Mouse (Mus musculus) MEL (cell line): ENCODE results near the gene Kcnrg. TPM values are rescaled to one million over a fixed set of nuclear protein-coding genes. Genes with fewer than 3 reads are reported as not detected.

ENCODE experiments used
- DNase-seq: peaks from one replicate; pipeline ENCODE4 v3.0.0; 2011; ENCODE audit warnings: low read depth, low spot score
- H3K27ac ChIP-seq: 2 replicates; pipeline ENCODE4 v1.5.1; 2012; ENCODE audit warnings: low read depth, mild to moderate bottlenecking, control low read depth, low read length, moderate library complexity; ENCODE audit not compliant: control insufficient read depth
- H3K27me3 ChIP-seq, 2 experiments: fragments of 150-350 bp in 1 of 2; sonication (generic) in 1 of 2; 2 replicates each; pipeline ENCODE4 v1.6.1; 2012; ENCODE audit warnings: low read length in 2 of 2, mild to moderate bottlenecking in 2 of 2, improper control_type of control experiment in 1 of 2, moderate library complexity in 1 of 2; ENCODE audit not compliant: insufficient read depth in 2 of 2, control insufficient read depth in 1 of 2
- H3K36me3 ChIP-seq, 2 experiments: 2 replicates each; pipeline ENCODE4 v1.6.1; 2012 to 2014; ENCODE audit warnings: low read length in 2 of 2, improper control_type of control experiment in 1 of 2, inconsistent platforms in 1 of 2, mild to moderate bottlenecking in 1 of 2; ENCODE audit not compliant: insufficient read depth in 2 of 2, control insufficient read depth in 1 of 2
- H3K4me1 ChIP-seq, 2 experiments: fragments of 150-350 bp in 1 of 2; sonication (generic) in 1 of 2; 2 replicates each; pipeline ENCODE4 v1.6.1; 2012; ENCODE audit warnings: low read length in 2 of 2, improper control_type of control experiment in 1 of 2, mild to moderate bottlenecking in 1 of 2; ENCODE audit not compliant: insufficient read depth in 2 of 2, control insufficient read depth in 1 of 2
- H3K4me3 ChIP-seq, 2 experiments: fragments of 150-350 bp in 1 of 2; sonication (generic) in 1 of 2; 2 replicates each; pipeline ENCODE4 v1.5.1; 2012; ENCODE audit warnings: low read depth in 2 of 2, low read length in 2 of 2, mild to moderate bottlenecking in 2 of 2, moderate library complexity in 2 of 2, control low read depth in 1 of 2, improper control_type of control experiment in 1 of 2; ENCODE audit not compliant: control insufficient read depth in 1 of 2, insufficient read depth in 1 of 2
- H3K79me2 ChIP-seq: 2 replicates; pipeline ENCODE4 v1.6.1; 2012; ENCODE audit warnings: mild to moderate bottlenecking, low read length, moderate library complexity; ENCODE audit not compliant: control insufficient read depth, poor library complexity, insufficient read depth
- H3K9ac ChIP-seq: 2 replicates; pipeline ENCODE4 v1.6.1; 2012; ENCODE audit warnings: low read depth, mild to moderate bottlenecking, control low read depth, low read length, moderate library complexity; ENCODE audit not compliant: control insufficient read depth, poor library complexity, severe bottlenecking
- H3K9me3 ChIP-seq: fragments of 150-350 bp; sonication (generic); replicated peaks from 2 replicates; pipeline ENCODE4 v1.6.1; 2012; ENCODE audit warnings: mild to moderate bottlenecking, low read length, improper control_type of control experiment, moderate library complexity; ENCODE audit not compliant: insufficient read depth
- BHLHE40 ChIP-seq: IDR thresholded peaks from 2 replicates; pipeline ENCODE4 v1.6.1; 2012; ENCODE audit warnings: low read depth, mild to moderate bottlenecking, inconsistent platforms, low read length, improper control_type of control experiment, borderline replicate concordance
- CHD1 ChIP-seq: IDR thresholded peaks from 2 replicates; pipeline ENCODE4 v1.6.1; 2012; ENCODE audit warnings: low read depth, mild to moderate bottlenecking, inconsistent platforms, low read length, improper control_type of control experiment
- CTCF ChIP-seq, 3 experiments: IDR thresholded peaks in 2 of 3; conservative IDR thresholded peaks in 1 of 3; 2 replicates each; pipeline ENCODE4 v1.5.1; 2011 to 2012; ENCODE audit warnings: low read length in 3 of 3, low read depth in 2 of 3, mild to moderate bottlenecking in 2 of 3, improper control_type of control experiment in 1 of 3, inconsistent platforms in 1 of 3, mixed read lengths in 1 of 3, moderate library complexity in 1 of 3; ENCODE audit not compliant: control insufficient read depth in 1 of 3, insufficient read depth in 1 of 3, poor library complexity in 1 of 3, severe bottlenecking in 1 of 3
- E2F4 ChIP-seq: IDR thresholded peaks from 2 replicates; pipeline ENCODE4 v1.6.1; 2011; ENCODE audit warnings: low read depth, low read length, improper control_type of control experiment, borderline replicate concordance
- GABPA ChIP-seq: IDR thresholded peaks from 2 replicates; pipeline ENCODE4 v1.6.1; 2012; ENCODE audit warnings: low read depth, mild to moderate bottlenecking, inconsistent platforms, low read length, improper control_type of control experiment, moderate library complexity
- GATA1 ChIP-seq: IDR thresholded peaks from 2 replicates; pipeline ENCODE4 v1.6.1; 2011; ENCODE audit warnings: low read depth, low read length, improper control_type of control experiment
- KAT2A ChIP-seq: conservative IDR thresholded peaks from 2 replicates; pipeline ENCODE4 v1.6.1; 2012; ENCODE audit warnings: low read depth, low read length, improper control_type of control experiment, inconsistent platforms
- MAZ ChIP-seq: IDR thresholded peaks from 2 replicates; pipeline ENCODE4 v1.6.1; 2012; ENCODE audit warnings: low read depth, mild to moderate bottlenecking, inconsistent platforms, low read length, improper control_type of control experiment
- MXI1 ChIP-seq: IDR thresholded peaks from 2 replicates; pipeline ENCODE4 v1.6.1; 2011; ENCODE audit warnings: mild to moderate bottlenecking, low read depth, low read length, improper control_type of control experiment
- MYB ChIP-seq: IDR thresholded peaks from 2 replicates; pipeline ENCODE4 v1.6.1; 2011; ENCODE audit warnings: mild to moderate bottlenecking, low read depth, low read length, improper control_type of control experiment
- MYC ChIP-seq: IDR thresholded peaks from 2 replicates; pipeline ENCODE4 v1.6.1; 2011; ENCODE audit warnings: low read depth, mild to moderate bottlenecking, low read length, improper control_type of control experiment, moderate library complexity
- NRF1 ChIP-seq: IDR thresholded peaks from 2 replicates; pipeline ENCODE4 v1.6.1; 2014; ENCODE audit warnings: low read depth, mild to moderate bottlenecking, inconsistent platforms, low read length, improper control_type of control experiment, moderate library complexity; ENCODE audit not compliant: poor library complexity, insufficient read depth, severe bottlenecking
- POLR2AphosphoS2 ChIP-seq: IDR thresholded peaks from 2 replicates; pipeline ENCODE4 v1.6.1; 2011; ENCODE audit warnings: low read length, improper control_type of control experiment
- RCOR1 ChIP-seq: IDR thresholded peaks from 2 replicates; pipeline ENCODE4 v1.6.1; 2012; ENCODE audit warnings: low read depth, mild to moderate bottlenecking, inconsistent platforms, low read length, improper control_type of control experiment
- SIN3A ChIP-seq: IDR thresholded peaks from 2 replicates; pipeline ENCODE4 v1.6.1; 2012; ENCODE audit warnings: low read length, improper control_type of control experiment, inconsistent platforms
- UBTF ChIP-seq: IDR thresholded peaks from 2 replicates; pipeline ENCODE4 v1.6.1; 2012; ENCODE audit warnings: low read depth, mild to moderate bottlenecking, inconsistent platforms, low read length, improper control_type of control experiment, moderate library complexity, borderline replicate concordance; ENCODE audit not compliant: insufficient read depth
- USF2 ChIP-seq, 2 experiments: IDR thresholded peaks; 2 replicates each; pipeline ENCODE4 v1.6.1; 2011 to 2012; ENCODE audit warnings: improper control_type of control experiment in 2 of 2, low read length in 2 of 2, borderline replicate concordance in 1 of 2, inconsistent platforms in 1 of 2, low read depth in 1 of 2, mild to moderate bottlenecking in 1 of 2; ENCODE audit not compliant: insufficient read depth in 1 of 2
- ZKSCAN1 ChIP-seq: IDR thresholded peaks from 2 replicates; pipeline ENCODE4 v1.6.1; 2012; ENCODE audit warnings: low read depth, mild to moderate bottlenecking, inconsistent platforms, low read length, improper control_type of control experiment, moderate library complexity
- ZMIZ1 ChIP-seq: IDR thresholded peaks from 2 replicates; pipeline ENCODE4 v1.6.1; 2012; ENCODE audit warnings: low read depth, mild to moderate bottlenecking, inconsistent platforms, low read length, improper control_type of control experiment, moderate library complexity
- ZNF384 ChIP-seq: IDR thresholded peaks from 2 replicates; pipeline ENCODE4 v1.6.1; 2012; ENCODE audit warnings: low read depth, mild to moderate bottlenecking, inconsistent platforms, low read length, improper control_type of control experiment
- polyA plus RNA-seq, 2 experiments: library from polyadenylated mRNA; stranded (reverse) in 1 of 2; unstranded in 1 of 2; fragments of >175 nt in 1 of 2; fragments of >200 nt in 1 of 2; gene quantifications; 2 replicates each; pipeline versions ENCODE4 v1.2.1 to v1.2.4; 2012; ENCODE audit warnings: low replicate concordance in 2 of 2, low read depth in 1 of 2; ENCODE audit not compliant: insufficient read length in 2 of 2, insufficient read depth in 1 of 2, missing spikeins in 1 of 2
- total RNA-seq: library from RNA; depleted of rRNA; stranded (reverse); fragments of 300-350 nt; gene quantifications from 2 replicates; pipeline ENCODE4 v1.2.3, GENCODE M21; 2012

Gene Kcnrg
- total and polyA plus RNA-seq, 3 experiments, result 0.04 to 0.15 TPM; not detected in 1

DNA sequence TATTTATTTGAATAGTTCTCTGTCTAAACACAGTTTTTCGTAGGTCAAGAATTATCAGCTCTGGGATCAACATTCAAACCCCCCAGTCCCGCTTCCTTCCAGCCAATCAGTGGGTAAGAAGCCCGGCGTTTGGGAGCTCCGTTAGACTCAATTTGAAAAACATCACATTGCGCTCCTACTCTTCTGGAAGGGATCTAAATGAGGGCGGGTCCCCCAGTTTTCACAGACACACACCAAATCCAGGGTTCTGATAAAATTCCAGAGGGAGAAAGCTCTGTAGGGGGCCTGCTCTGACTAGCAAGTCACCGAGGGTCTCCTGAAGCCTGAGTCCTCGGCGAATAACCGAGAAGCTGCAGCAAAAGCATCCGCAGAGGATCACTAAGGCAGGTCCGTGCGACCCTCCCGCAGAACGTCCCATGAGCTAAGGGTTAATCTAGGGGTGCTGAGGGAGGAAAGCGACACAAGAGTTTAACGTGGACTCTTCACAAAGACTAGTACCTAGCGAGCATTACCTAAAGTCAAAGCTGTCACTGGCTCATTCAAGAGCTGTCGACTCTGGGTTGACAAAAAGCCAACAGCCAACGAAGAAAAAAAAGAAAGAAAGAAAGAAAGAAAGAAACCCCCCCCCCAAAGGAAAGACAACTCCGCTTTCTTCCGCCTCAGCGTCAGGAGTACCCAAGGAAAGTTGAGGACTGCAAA lies 40.1 kb downstream of the Kcnrg start:
- TF ChIP-seq GATA1 (peak; percentile 80), MYB (no peak), RCOR1 (no peak), GABPA (no peak), ZMIZ1 (no peak), ZKSCAN1 (no peak), MAZ (no peak), UBTF (no peak), E2F4 (no peak), BHLHE40 (no peak), SIN3A (peak; percentile 52), CHD1 (peak; percentile 86; the same call in 1 of the 2 replicates), ZNF384 (0 out of 2 replicates have a peak, but pooled peaks have one; percentile 31), MXI1 (peak; percentile 25)
- TF ChIP-seq, all 39 proteins: peak for 5
- Histone ChIP-seq H3K79me2 (peaks cover 29% of the 10 kb centered on the region), H3K27ac (peak overlapping the region; percentile 92), H3K9ac (peak overlapping the region; percentile 92), H3K27me3 (no peaks in the 10 kb centered on the region), H3K4me3 (peak overlapping the region; percentile 90 to 91), H3K9me3 (no peaks in the 10 kb centered on the region), H3K4me1 (peaks cover 10 to 26% of the 10 kb centered on the region in 2 experiments), H3K36me3 (peaks cover 18 to 29% of the 10 kb centered on the region in 2 experiments)
- peak; percentile 83 for DNase-seq

DNA sequence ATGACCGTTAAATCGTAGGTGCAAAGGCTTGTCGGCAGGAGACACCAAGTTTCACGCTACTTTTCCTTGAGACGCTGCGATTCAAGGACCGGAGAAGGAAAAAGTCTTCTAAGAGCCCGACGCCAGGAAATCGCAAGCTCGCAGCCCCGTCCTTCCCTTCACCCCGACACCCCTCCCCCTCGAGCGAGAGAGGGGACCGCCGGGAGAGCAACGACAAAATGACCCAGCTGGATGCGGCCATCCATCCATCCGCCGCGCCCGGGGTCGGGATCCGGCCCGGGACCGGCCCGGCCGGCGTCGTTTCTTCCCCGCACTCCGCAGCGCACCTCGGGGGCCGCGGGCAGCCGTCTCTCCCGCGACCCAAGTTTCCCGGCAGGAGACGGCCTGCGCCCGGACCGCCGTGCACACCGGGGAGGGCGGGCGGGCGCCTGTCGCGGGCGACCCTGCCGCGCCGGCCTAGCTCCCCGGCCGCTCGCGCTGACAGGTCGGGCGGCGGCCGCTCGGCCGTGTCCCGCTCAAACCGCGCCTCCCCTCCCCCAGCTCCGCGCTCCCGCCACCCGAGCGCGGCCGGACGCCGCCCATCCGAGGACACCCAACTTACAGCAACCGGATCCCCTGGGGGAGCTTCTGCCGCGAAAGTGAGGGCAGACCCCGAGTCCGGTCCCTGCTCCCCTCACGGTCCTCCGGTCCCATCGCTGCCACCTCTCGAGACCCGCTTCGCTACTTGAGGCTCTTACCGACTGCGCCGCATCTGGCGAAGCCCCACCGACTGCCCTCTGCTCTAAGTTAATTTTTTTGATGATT lies 40.8 kb downstream of the Kcnrg start:
- peaks cover 11 to 27% of the 10 kb centered on the region in 2 experiments; a peak in 3 of 4 replicates for H3K36me3 ChIP-seq
- H3K4me3 ChIP-seq, result peak overlapping the region; percentile 90 to 91
- H3K27me3 ChIP-seq, result no peaks in the 10 kb centered on the region
- H3K9ac ChIP-seq, result peak overlapping the region; percentile 92
- H3K4me1 ChIP-seq, result peaks cover 10 to 18% of the 10 kb centered on the region in 2 experiments
- no peak for DNase-seq
- H3K79me2 ChIP-seq, result peaks cover 28% of the 10 kb centered on the region
- peak overlapping the region; percentile 92 for H3K27ac ChIP-seq
- TF ChIP-seq MYC, result no peak
- TF ChIP-seq KAT2A, result no peak
- no peak for TF ChIP-seq ZKSCAN1
- no peak for TF ChIP-seq NRF1
- 0 out of 2 replicates have a peak, but pooled peaks have one; percentile 3 for TF ChIP-seq SIN3A
- TF ChIP-seq USF2 (IDR thresholded peaks at IDR 0.05; ENCODE audit: borderline replicate concordance in 1 of 2, insufficient read depth in 1 of 2, low read depth in 1 of 2, low read length in 2 of 2), result no peak
- TF ChIP-seq CTCF (IDR thresholded peaks at IDR 0.05 in 2 of 3, conservative IDR thresholded peaks at IDR 0.05 in 1 of 3; ENCODE audit: control insufficient read depth in 1 of 3, insufficient read depth in 1 of 3, low read depth in 2 of 3, low read length in 3 of 3, poor library complexity in 1 of 3, severe bottlenecking in 1 of 3), result no peak
- TF ChIP-seq POLR2AphosphoS2, result no peak
- H3K9me3 ChIP-seq, result no peaks in the 10 kb centered on the region
